In the genomic region with DNA sequence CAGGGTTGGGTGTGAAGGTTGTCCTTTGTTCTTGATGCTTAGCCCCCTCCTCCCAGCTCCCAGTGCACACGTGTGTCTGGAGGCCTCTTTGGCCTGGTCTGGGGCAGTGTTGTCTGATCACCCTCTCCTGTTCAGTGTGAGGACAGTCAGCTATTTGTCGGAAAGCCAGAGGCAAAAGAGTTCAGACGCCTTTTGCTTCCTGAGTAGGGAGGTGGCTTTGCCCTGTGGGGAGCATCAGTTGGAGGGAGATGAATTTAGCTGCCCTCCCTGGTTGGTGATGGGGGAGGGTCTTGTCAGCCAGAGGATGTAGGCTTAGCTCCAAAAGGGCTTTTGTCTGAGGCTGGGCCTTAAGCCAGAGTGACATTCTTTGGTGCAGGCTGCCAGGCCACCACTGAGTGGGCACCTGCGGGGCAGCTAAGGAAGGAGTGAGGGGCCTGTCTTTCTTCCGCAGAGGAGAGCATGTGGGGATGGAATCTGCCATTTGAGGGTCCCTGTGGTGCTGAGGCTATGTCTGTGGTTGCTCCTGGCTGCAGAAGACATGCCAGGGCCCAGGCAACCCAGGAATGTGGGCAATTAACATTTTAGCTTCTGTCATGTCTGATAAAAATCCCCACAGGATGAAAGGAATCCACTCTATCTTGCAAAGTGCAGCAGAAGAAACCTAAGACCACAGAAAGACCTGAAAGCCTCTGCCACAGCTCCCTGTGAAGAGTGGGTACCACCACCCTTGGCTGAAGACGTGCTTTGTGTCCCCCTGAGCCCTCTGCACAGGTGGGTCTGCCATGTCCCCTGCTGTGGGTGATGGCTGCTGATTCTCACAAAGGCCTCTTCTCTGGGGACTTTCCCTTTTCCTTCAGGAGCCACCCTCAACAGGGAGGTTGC, we compare ENCODE assay signal across 7 mouse cellular contexts.
DNase-seq lines count a peak whose midpoint lies in the region; ATAC-seq lines count a peak whose summit lies in the region.

No protein-coding gene starts in this region.

- no peak overlapping the region for H3K9ac ChIP-seq in embryonic facial prominence, embryonic 13.5 days

- H3K4me1 ChIP-seq in embryonic facial prominence, embryonic 13.5 days: peaks cover 12% of the 10 kb centered on the region
- H3K4me1 ChIP-seq in limb, embryonic 10.5 days: peaks cover 10% of the 10 kb centered on the region

- DNase-seq in 3T3-L1 (ENCODE audit: low read depth, low spot score): peak; percentile 19
- peak; percentile 34 for DNase-seq in MN1 (ENCODE audit: low spot score)
- no peak for DNase-seq in limb, embryonic 10.5 days (ENCODE audit: low spot score)
- no peak for DNase-seq in adrenal gland, postnatal 10 days
- no peak for DNase-seq in adrenal gland, postnatal 14 days
- no peak for DNase-seq in c-Kit-positive CD71-positive TER-119-positive erythroid progenitor cells, embryonic 14.5 days (ENCODE audit: low spot score)

- peak; percentile 58; the same call in 1 of the 2 replicates for ATAC-seq in embryonic facial prominence, embryonic 13.5 days (ENCODE audit: insufficient number of reproducible peaks, insufficient read depth, low FRiP score, low TSS enrichment, low read depth)

- 13% methylated on average over 6 of the region's 6 CpGs for WGBS in embryonic facial prominence, embryonic 13.5 days
- WGBS in limb, embryonic 10.5 days: 32% methylated on average over 6 of the region's 6 CpGs

- no peaks in the 10 kb centered on the region for H3K27me3 ChIP-seq in embryonic facial prominence, embryonic 13.5 days
- peaks cover 9% of the 10 kb centered on the region for H3K27me3 ChIP-seq in limb, embryonic 10.5 days (ENCODE audit: low read depth, poor library complexity, severe bottlenecking)

- no peaks in the 10 kb centered on the region for H3K36me3 ChIP-seq in embryonic facial prominence, embryonic 13.5 days
- no peaks in the 10 kb centered on the region for H3K36me3 ChIP-seq in limb, embryonic 10.5 days

- H3K27ac ChIP-seq in embryonic facial prominence, embryonic 13.5 days: 0 out of 2 replicates have a peak overlapping the region, but pooled peaks have one; percentile 40
- H3K27ac ChIP-seq in limb, embryonic 10.5 days: peak overlapping the region; percentile 50

- no peak overlapping the region for H3K4me2 ChIP-seq in embryonic facial prominence, embryonic 13.5 days

- no peaks in the 10 kb centered on the region for H3K9me3 ChIP-seq in embryonic facial prominence, embryonic 13.5 days
- H3K9me3 ChIP-seq in limb, embryonic 10.5 days (replicated peaks): no peaks in the 10 kb centered on the region

- H3K4me3 ChIP-seq in embryonic facial prominence, embryonic 13.5 days: no peak overlapping the region
- H3K4me3 ChIP-seq in limb, embryonic 10.5 days: no peak overlapping the region

Comparison
In these comparisons a context has a peak if more than half of its experiments do, and no peak if none do; other contexts are left out.
1. DNase-seq: peak in 3T3-L1 (single experiment) and MN1 (single experiment); none in limb, embryonic 10.5 days (single experiment), adrenal gland, postnatal 10 days (single experiment), adrenal gland, postnatal 14 days (single experiment) and c-Kit-positive CD71-positive TER-119-positive erythroid progenitor cells, embryonic 14.5 days (single experiment).